Mouse (Mus musculus): ENCODE measurements around the gene 4930415O20Rik. TPM values are rescaled to one million over a fixed set of nuclear protein-coding genes. Genes with fewer than 3 reads are reported as not detected.

4930415O20Rik gene
- polyA plus RNA-seq (2015; fragmentation: Nextera tagmentation; extraction: Ambion mirVana) = not detected in 2 replicates

- peaks cover 24% of the 10 kb centered on the region for H3K4me1 ChIP-seq (replicated peaks)
- H3K27me3 ChIP-seq = 0 out of 2 replicates have a peak, but pooled peaks cover 9% of the 10 kb centered on the region
- peak within 1 kb of the TSS; percentile 35; the same call in 1 of the 2 replicates for H3K27ac ChIP-seq (replicated peaks)
- no peak within 1 kb of the TSS for H3K9ac ChIP-seq
- H3K4me3 ChIP-seq (replicated peaks) = no peak within 1 kb of the TSS
- 0 out of 2 replicates have a peak, but pooled peaks cover 1% of the 10 kb centered on the region for H3K36me3 ChIP-seq (replicated peaks)
- no peak for ATAC-seq (ENCODE audit: insufficient read depth)
- H3K4me2 ChIP-seq = no peak within 1 kb of the TSS
- WGBS (ENCODE audit: insufficient replicate concordance) = 55% methylated on average over 10 of the region's 10 CpGs
- no peaks in the 10 kb centered on the region for H3K9me3 ChIP-seq (replicated peaks)
Observed at GRCm38 (mm10) chr15:98570873-98571538, at the start of gene 4930415O20Rik, which contains the start of gene Ccnt1. 4930415O20Rik (plus strand) TSS chr15:98571004. Ccnt1 (minus strand) TSS chr15:98570923.

GRCm38 (mm10) chr15:98521245-98521644 is 49.6 kb upstream of the 4930415O20Rik start:
- ATAC-seq (ENCODE audit: insufficient read depth) = no peak
- Histone ChIP-seq H3K4me3 (replicated peaks) (no peak overlapping the region), H3K36me3 (replicated peaks) (peaks cover 78% of the 10 kb centered on the region), H3K9me3 (replicated peaks) (no peaks in the 10 kb centered on the region), H3K4me2 (no peak overlapping the region), H3K9ac (no peak overlapping the region), H3K4me1 (replicated peaks) (peaks cover 6% of the 10 kb centered on the region), H3K27ac (replicated peaks) (no peak overlapping the region), H3K27me3 (no peaks in the 10 kb centered on the region)
- WGBS (ENCODE audit: insufficient replicate concordance) = 85% methylated on average over 3 of the region's 3 CpGs

- H3K27ac ChIP-seq (replicated peaks) = peak overlapping the region; percentile 53
- WGBS (ENCODE audit: insufficient replicate concordance) = 60% methylated on average over 5 of the region's 5 CpGs
- no peaks in the 10 kb centered on the region for H3K9me3 ChIP-seq (replicated peaks)
- no peak overlapping the region for H3K4me3 ChIP-seq (replicated peaks)
- H3K9ac ChIP-seq = no peak overlapping the region
- H3K27me3 ChIP-seq = no peaks in the 10 kb centered on the region
- ATAC-seq (ENCODE audit: insufficient read depth) = peak; percentile 70
- no peak overlapping the region for H3K4me2 ChIP-seq
- peaks cover 95% of the 10 kb centered on the region for H3K36me3 ChIP-seq (replicated peaks)
- H3K4me1 ChIP-seq (replicated peaks) = peaks cover 8% of the 10 kb centered on the region
Observed at GRCm38 (mm10) chr15:98526057-98526456, 44.7 kb upstream of the 4930415O20Rik start.

- H3K4me1 ChIP-seq (replicated peaks) = peaks cover 16% of the 10 kb centered on the region
- H3K9me3 ChIP-seq (replicated peaks) = no peaks in the 10 kb centered on the region
- 86% methylated on average over 5 of the region's 5 CpGs for WGBS (ENCODE audit: insufficient replicate concordance)
- H3K36me3 ChIP-seq (replicated peaks) = peaks cover 92% of the 10 kb centered on the region
- no peak for ATAC-seq (ENCODE audit: insufficient read depth)
- no peaks in the 10 kb centered on the region for H3K27me3 ChIP-seq
- no peak overlapping the region for H3K4me2 ChIP-seq
- H3K9ac ChIP-seq = no peak overlapping the region
- H3K4me3 ChIP-seq (replicated peaks) = no peak overlapping the region
- H3K27ac ChIP-seq (replicated peaks) = no peak overlapping the region; the same call in 1 of the 2 replicates
Observed at GRCm38 (mm10) chr15:98527056-98527771, 43.6 kb upstream of the 4930415O20Rik start.

GRCm38 (mm10) chr15:98528066-98528563 is 42.7 kb upstream of the 4930415O20Rik start:
- ATAC-seq (ENCODE audit: insufficient read depth) = no peak
- no peaks in the 10 kb centered on the region for H3K27me3 ChIP-seq

GRCm38 (mm10) chr15:98532281-98532680 is 38.5 kb upstream of the 4930415O20Rik start:
- Histone ChIP-seq H3K4me3 (replicated peaks) (peak overlapping the region; percentile 94), H3K36me3 (replicated peaks) (peaks cover 48% of the 10 kb centered on the region), H3K4me2 (peak overlapping the region; percentile 85), H3K4me1 (replicated peaks) (peaks cover 31% of the 10 kb centered on the region), H3K27me3 (no peaks in the 10 kb centered on the region), H3K27ac (replicated peaks) (peak overlapping the region; percentile 48; the same call in 1 of the 2 replicates), H3K9ac (peak overlapping the region; percentile 93), H3K9me3 (replicated peaks) (no peaks in the 10 kb centered on the region)
- 16% methylated on average over 5 of the region's 5 CpGs for WGBS (ENCODE audit: insufficient replicate concordance)
- ATAC-seq (ENCODE audit: insufficient read depth) = no peak

More at GRCm38 (mm10) chr15:98528066-98528563, 42.7 kb upstream of the 4930415O20Rik start:
- H3K4me2 ChIP-seq = no peak overlapping the region
- H3K9me3 ChIP-seq (replicated peaks) = no peaks in the 10 kb centered on the region
- H3K4me3 ChIP-seq (replicated peaks) = no peak overlapping the region
- no peak overlapping the region for H3K9ac ChIP-seq
- no peak overlapping the region for H3K27ac ChIP-seq (replicated peaks)
- peaks cover 83% of the 10 kb centered on the region for H3K36me3 ChIP-seq (replicated peaks)
- H3K4me1 ChIP-seq (replicated peaks) = peaks cover 25% of the 10 kb centered on the region
- WGBS (ENCODE audit: insufficient replicate concordance) = 85% methylated on average over 5 of the region's 5 CpGs

GRCm38 (mm10) chr15:98533035-98533531 is 37.7 kb upstream of the 4930415O20Rik start:
- Histone ChIP-seq H3K4me3 (replicated peaks) (peak overlapping the region; percentile 94), H3K9me3 (replicated peaks) (no peaks in the 10 kb centered on the region), H3K27ac (replicated peaks) (peak overlapping the region; percentile 48; the same call in 1 of the 2 replicates), H3K4me2 (peak overlapping the region; percentile 85), H3K36me3 (replicated peaks) (peaks cover 45% of the 10 kb centered on the region), H3K9ac (peak overlapping the region; percentile 93), H3K27me3 (no peaks in the 10 kb centered on the region), H3K4me1 (replicated peaks) (peaks cover 31% of the 10 kb centered on the region)
- ATAC-seq (ENCODE audit: insufficient read depth) = no peak
- under 1% methylated on average over 18 of the region's 18 CpGs for WGBS (ENCODE audit: insufficient replicate concordance)

- H3K9me3 ChIP-seq (replicated peaks) = no peaks in the 10 kb centered on the region
- peaks cover 31% of the 10 kb centered on the region for H3K4me1 ChIP-seq (replicated peaks)
- peak within 1 kb of the TSS; percentile 85 for H3K4me2 ChIP-seq
- peak; percentile 99 for ATAC-seq (ENCODE audit: insufficient read depth)
- under 1% methylated on average over 69 of the region's 70 CpGs for WGBS (ENCODE audit: insufficient replicate concordance)
- H3K27ac ChIP-seq (replicated peaks) = peak within 1 kb of the TSS; percentile 98
- H3K9ac ChIP-seq = peak within 1 kb of the TSS; percentile 93
- H3K36me3 ChIP-seq (replicated peaks) = peaks cover 41% of the 10 kb centered on the region
- peak within 1 kb of the TSS; percentile 94 for H3K4me3 ChIP-seq (replicated peaks)
- H3K27me3 ChIP-seq = no peaks in the 10 kb centered on the region
Observed at GRCm38 (mm10) chr15:98533881-98534627, 36.8 kb upstream of the 4930415O20Rik start, which contains the start of gene Kansl2. Kansl2 (minus strand) TSS chr15:98534264.

GRCm38 (mm10) chr15:98535921-98536320 is 34.9 kb upstream of the 4930415O20Rik start:
- WGBS (ENCODE audit: insufficient replicate concordance) = 71% methylated on average over 4 of the region's 4 CpGs
- Histone ChIP-seq H3K4me1 (replicated peaks) (peaks cover 33% of the 10 kb centered on the region), H3K9ac (no peak overlapping the region), H3K36me3 (replicated peaks) (peaks cover 41% of the 10 kb centered on the region), H3K27ac (replicated peaks) (no peak overlapping the region), H3K4me2 (no peak overlapping the region), H3K27me3 (no peaks in the 10 kb centered on the region), H3K4me3 (replicated peaks) (no peak overlapping the region), H3K9me3 (replicated peaks) (no peaks in the 10 kb centered on the region)
- no peak for ATAC-seq (ENCODE audit: insufficient read depth)

GRCm38 (mm10) chr15:98536828-98537510 is 33.8 kb upstream of the 4930415O20Rik start:
- Histone ChIP-seq H3K9ac (no peak overlapping the region), H3K27me3 (no peaks in the 10 kb centered on the region), H3K9me3 (replicated peaks) (no peaks in the 10 kb centered on the region), H3K36me3 (replicated peaks) (peaks cover 41% of the 10 kb centered on the region), H3K27ac (replicated peaks) (no peak overlapping the region), H3K4me2 (no peak overlapping the region), H3K4me3 (replicated peaks) (no peak overlapping the region), H3K4me1 (replicated peaks) (peaks cover 34% of the 10 kb centered on the region)
- WGBS (ENCODE audit: insufficient replicate concordance) = 81% methylated on average over 8 of the region's 8 CpGs
- no peak for ATAC-seq (ENCODE audit: insufficient read depth)

Data from liver, embryonic 15.5 days (tissue).